Mouse (Mus musculus): ENCODE data around the gene Zfp143. TPM values are rescaled to one million over a fixed set of nuclear protein-coding genes. Genes with fewer than 3 reads are reported as not detected.
A peak's percentile ranks its signal among the peaks of the same experiment; 100 is the strongest.
"Not testable (repeated sequence)": the region's sequence is repeated elsewhere in the genome, so short reads cannot be mapped to it uniquely, and the experiment has no call there.

Gene Zfp143
- polyA plus RNA-seq, 2 experiments = 8.2 to 8.6 TPM

DNA sequence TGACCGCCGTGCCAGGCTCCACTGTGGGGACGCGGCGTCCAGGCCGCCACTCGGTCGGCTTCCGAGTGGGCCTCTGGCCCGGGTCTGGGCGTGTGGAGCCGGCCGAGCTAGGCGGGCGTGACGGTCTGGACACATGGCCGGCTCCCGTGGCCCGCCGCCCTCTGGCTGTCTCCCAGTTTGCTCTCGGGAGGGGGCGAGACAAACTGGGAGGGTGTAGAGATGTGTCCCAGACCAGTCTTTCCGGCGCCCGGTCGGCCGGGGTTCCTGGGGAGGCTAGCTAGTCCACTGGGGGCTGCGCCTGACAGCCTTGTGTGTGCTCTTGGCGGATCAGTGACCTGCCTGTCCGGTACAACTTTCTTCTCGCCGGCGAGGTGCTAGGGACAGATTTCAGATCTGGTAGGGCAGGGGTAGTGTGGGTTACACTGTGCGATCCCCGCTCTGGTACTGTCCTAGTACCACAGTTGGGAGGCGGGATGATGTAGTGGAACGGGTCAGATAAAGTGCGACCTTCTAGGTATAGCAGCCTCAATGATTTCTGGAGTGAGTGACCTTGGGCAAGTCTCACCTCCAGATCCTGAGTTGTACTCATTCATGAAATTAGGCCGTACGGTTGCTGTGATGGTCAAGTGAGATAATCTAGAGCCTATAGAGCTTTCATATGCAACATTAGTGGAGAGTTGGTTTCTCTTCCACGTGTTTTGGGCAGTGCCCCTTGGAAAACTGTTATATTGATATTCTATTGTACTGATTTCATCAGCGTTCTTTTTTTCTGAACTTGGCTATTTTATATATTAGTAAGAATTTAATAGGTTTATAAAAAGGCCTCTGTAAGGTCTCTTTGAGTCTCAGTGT, 42.2 kb upstream of the Zfp143 start:
- no peaks in the 10 kb centered on the region; the same call in 1 of the 2 replicates for H3K36me3 ChIP-seq (replicated peaks; ENCODE audit: control insufficient read depth, insufficient read depth, low read depth)
- no peak for TF ChIP-seq EP300 (IDR thresholded peaks at IDR 0.05; ENCODE audit: low read depth)
- no peak for TF ChIP-seq CTCF (IDR thresholded peaks at IDR 0.05; ENCODE audit: low read depth)

DNA sequence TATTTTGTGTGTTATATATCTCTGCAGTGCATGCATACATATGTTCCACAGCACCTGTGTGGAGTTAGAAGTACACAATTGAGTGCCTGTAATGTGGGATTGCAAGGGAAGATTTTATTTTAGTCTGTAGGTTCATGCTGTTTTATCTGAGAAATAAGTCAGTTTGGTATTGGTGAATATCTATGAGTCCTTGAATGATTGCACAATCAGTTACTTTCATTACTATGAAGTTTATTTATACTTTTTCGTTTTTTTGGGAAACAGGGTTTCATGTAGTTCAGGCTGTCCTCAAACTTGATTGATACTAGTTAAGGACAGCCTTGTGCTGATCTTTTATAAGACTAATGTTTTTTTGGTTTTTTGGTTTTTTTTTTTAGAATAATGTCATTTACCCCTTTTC, 37.5 kb upstream of the Zfp143 start:
- Histone ChIP-seq H3K4me3 (ENCODE audit: insufficient read depth in 1 of 2, low read depth in 2 of 2, low read length in 2 of 2) (no peak overlapping the region), H3K27ac (no peak overlapping the region), H3K36me3 (replicated peaks; ENCODE audit: control insufficient read depth, insufficient read depth, low read depth) (peaks cover 2% of the 10 kb centered on the region), H3K27me3 (ENCODE audit: control insufficient read depth, insufficient read depth, low read length) (no peaks in the 10 kb centered on the region), H3K4me1 (replicated peaks; ENCODE audit: control insufficient read depth in 2 of 2, insufficient read depth in 2 of 2, low read length in 1 of 2) (peaks cover 5 to 8% of the 10 kb centered on the region in 2 experiments), H3K9me3 (ENCODE audit: control insufficient read depth, low read length) (no peaks in the 10 kb centered on the region), H3K9ac (replicated peaks) (no peak overlapping the region), H3K4me2 (ENCODE audit: low read depth) (no peak overlapping the region)
- DNase-seq (ENCODE audit: low read depth in 3 of 3, low spot score in 3 of 3) = no peak
- WGBS (ENCODE audit: insufficient replicate concordance) = 67% methylated on average over 1 of the region's 1 CpGs
- ATAC-seq (ENCODE audit: insufficient read depth) = no peak
- TF ChIP-seq EP300 (IDR thresholded peaks at IDR 0.05; ENCODE audit: low read depth) (no peak), CTCF (IDR thresholded peaks at IDR 0.05; ENCODE audit: low read depth) (no peak)

More for the DNA sequence above, 42.2 kb upstream of the Zfp143 start:
- under 1% methylated on average over 42 of the region's 42 CpGs for WGBS (ENCODE audit: insufficient replicate concordance)
- DNase-seq (ENCODE audit: low read depth in 3 of 3, low spot score in 3 of 3) = peak; percentile 26 to 41 (median 28)
- H3K4me3 ChIP-seq (ENCODE audit: insufficient read depth in 1 of 2, low read depth in 2 of 2, low read length in 2 of 2) = peak overlapping the region; percentile 81 to 95
- no peaks in the 10 kb centered on the region for H3K9me3 ChIP-seq (ENCODE audit: control insufficient read depth, low read length)
- H3K27ac ChIP-seq = peak overlapping the region; percentile 46
- H3K27me3 ChIP-seq (ENCODE audit: control insufficient read depth, insufficient read depth, low read length) = no peaks in the 10 kb centered on the region
- peak; percentile 78 for ATAC-seq (ENCODE audit: insufficient read depth)
- H3K4me1 ChIP-seq (replicated peaks; ENCODE audit: control insufficient read depth in 2 of 2, insufficient read depth in 2 of 2, low read length in 1 of 2) = peaks cover 4 to 11% of the 10 kb centered on the region in 2 experiments
- peak overlapping the region; percentile 80 for H3K9ac ChIP-seq (replicated peaks)
- peak overlapping the region; percentile 95 for H3K4me2 ChIP-seq (ENCODE audit: low read depth)

DNA sequence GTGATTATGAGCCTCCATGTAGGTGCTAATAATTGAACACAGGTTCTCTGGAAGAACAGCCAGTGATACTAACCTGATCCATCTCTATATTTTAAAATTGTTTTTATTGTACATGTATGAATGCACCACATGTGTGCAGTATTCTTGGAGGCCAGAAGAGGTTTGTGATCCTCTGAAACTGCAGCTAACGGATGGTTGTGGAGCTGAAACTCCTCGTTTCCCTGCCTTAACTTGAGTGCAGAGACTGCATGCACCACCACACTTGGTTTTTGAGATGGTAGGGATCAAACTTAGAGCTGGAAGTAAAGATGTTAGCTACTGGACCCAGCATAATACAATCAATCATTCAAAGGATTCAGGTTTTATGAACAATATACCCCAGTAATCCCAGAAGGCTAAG, 34.4 kb upstream of the Zfp143 start:
- no peak for ATAC-seq (ENCODE audit: insufficient read depth)
- no peak overlapping the region for H3K9ac ChIP-seq (replicated peaks)
- no peak overlapping the region for H3K4me3 ChIP-seq (ENCODE audit: insufficient read depth in 1 of 2, low read depth in 2 of 2, low read length in 2 of 2)
- H3K4me1 ChIP-seq (replicated peaks; ENCODE audit: control insufficient read depth in 2 of 2, insufficient read depth in 2 of 2, low read length in 1 of 2) = peaks cover 2% of the 10 kb centered on the region in 2 experiments; a peak in 2 of 4 replicates
- no peak for TF ChIP-seq CTCF (IDR thresholded peaks at IDR 0.05; ENCODE audit: low read depth)
- TF ChIP-seq EP300 (IDR thresholded peaks at IDR 0.05; ENCODE audit: low read depth) = no peak
- DNase-seq (ENCODE audit: low read depth in 3 of 3, low spot score in 3 of 3) = no peak
- H3K27me3 ChIP-seq (ENCODE audit: control insufficient read depth, insufficient read depth, low read length) = no peaks in the 10 kb centered on the region
- no peak overlapping the region for H3K27ac ChIP-seq
- H3K36me3 ChIP-seq (replicated peaks; ENCODE audit: control insufficient read depth, insufficient read depth, low read depth) = peaks cover 18% of the 10 kb centered on the region
- no peak overlapping the region for H3K4me2 ChIP-seq (ENCODE audit: low read depth)
- no peaks in the 10 kb centered on the region for H3K9me3 ChIP-seq (ENCODE audit: control insufficient read depth, low read length)
- 73% methylated on average over 2 of the region's 2 CpGs for WGBS (ENCODE audit: insufficient replicate concordance)

DNA sequence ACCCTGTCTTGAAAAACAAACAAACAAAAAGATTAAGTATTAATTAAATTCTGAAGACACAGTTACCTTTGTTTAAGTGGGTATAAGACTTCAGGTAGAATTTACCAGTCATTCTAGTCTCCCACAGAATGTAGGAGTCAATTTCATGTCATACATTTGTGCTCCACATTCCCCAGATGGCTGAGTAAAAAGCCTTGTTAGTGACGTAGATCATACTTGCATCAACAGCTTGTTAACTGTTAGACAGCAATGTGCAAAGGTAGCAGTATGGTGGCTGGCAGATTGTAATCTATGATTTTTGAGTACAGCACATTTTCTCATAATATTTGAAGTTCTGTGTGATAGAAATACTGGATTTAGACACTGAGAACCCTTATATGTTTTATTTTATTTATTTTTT, 32.2 kb upstream of the Zfp143 start:
- WGBS (ENCODE audit: insufficient replicate concordance) = 85% methylated on average over 1 of the region's 1 CpGs
- Histone ChIP-seq H3K27me3 (ENCODE audit: control insufficient read depth, insufficient read depth, low read length) (no peaks in the 10 kb centered on the region), H3K27ac (no peak overlapping the region), H3K4me3 (ENCODE audit: insufficient read depth in 1 of 2, low read depth in 2 of 2, low read length in 2 of 2) (no peak overlapping the region), H3K9ac (replicated peaks) (no peak overlapping the region), H3K4me1 (replicated peaks; ENCODE audit: control insufficient read depth in 2 of 2, insufficient read depth in 2 of 2, low read length in 1 of 2) (0 out of 4 replicates have a peak, but pooled peaks cover 0 to 2% of the 10 kb centered on the region in 2 experiments), H3K36me3 (replicated peaks; ENCODE audit: control insufficient read depth, insufficient read depth, low read depth) (peaks cover 36% of the 10 kb centered on the region), H3K9me3 (ENCODE audit: control insufficient read depth, low read length) (no peaks in the 10 kb centered on the region), H3K4me2 (ENCODE audit: low read depth) (no peak overlapping the region)
- DNase-seq (ENCODE audit: low read depth in 3 of 3, low spot score in 3 of 3) = no peak
- TF ChIP-seq EP300 (IDR thresholded peaks at IDR 0.05; ENCODE audit: low read depth) (no peak), CTCF (IDR thresholded peaks at IDR 0.05; ENCODE audit: low read depth) (no peak)
- ATAC-seq (ENCODE audit: insufficient read depth) = no peak

DNA sequence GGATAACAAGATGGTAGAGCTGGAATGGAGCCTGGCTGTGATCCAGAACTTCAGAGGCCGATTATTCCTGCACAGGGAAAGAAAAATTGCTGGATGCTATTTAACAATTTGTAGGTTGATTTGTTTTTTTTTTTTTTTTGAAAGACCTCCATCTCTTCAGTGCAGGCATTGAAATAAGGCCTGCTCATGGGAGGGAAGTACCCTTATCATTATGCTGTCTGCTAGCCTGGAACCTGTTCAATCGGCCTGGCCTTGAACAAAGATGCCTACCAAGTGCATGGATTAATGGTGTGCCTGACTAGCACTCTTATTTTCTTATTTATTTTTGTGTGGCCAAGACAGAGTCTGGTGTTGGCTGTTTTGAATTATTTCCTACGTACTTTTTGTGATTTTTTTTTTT, 30.7 kb upstream of the Zfp143 start:
- TF ChIP-seq EP300 (IDR thresholded peaks at IDR 0.05; ENCODE audit: low read depth) (no peak), CTCF (IDR thresholded peaks at IDR 0.05; ENCODE audit: low read depth) (no peak)
- H3K4me3 ChIP-seq (ENCODE audit: insufficient read depth in 1 of 2, low read depth in 2 of 2, low read length in 2 of 2) = no peak overlapping the region
- 73% methylated on average over 3 of the region's 3 CpGs for WGBS (ENCODE audit: insufficient replicate concordance)
- no peak overlapping the region for H3K4me2 ChIP-seq (ENCODE audit: low read depth)
- no peak for ATAC-seq (ENCODE audit: insufficient read depth)
- peaks cover 44% of the 10 kb centered on the region for H3K36me3 ChIP-seq (replicated peaks; ENCODE audit: control insufficient read depth, insufficient read depth, low read depth)
- H3K27ac ChIP-seq = no peak overlapping the region
- H3K4me1 ChIP-seq (replicated peaks; ENCODE audit: control insufficient read depth in 2 of 2, insufficient read depth in 2 of 2, low read length in 1 of 2) = no peaks in the 10 kb centered on the region
- H3K9me3 ChIP-seq (ENCODE audit: control insufficient read depth, low read length) = no peaks in the 10 kb centered on the region
- H3K27me3 ChIP-seq (ENCODE audit: control insufficient read depth, insufficient read depth, low read length) = no peaks in the 10 kb centered on the region
- H3K9ac ChIP-seq (replicated peaks) = no peak overlapping the region
- DNase-seq (ENCODE audit: low read depth in 3 of 3, low spot score in 3 of 3) = no peak

DNA sequence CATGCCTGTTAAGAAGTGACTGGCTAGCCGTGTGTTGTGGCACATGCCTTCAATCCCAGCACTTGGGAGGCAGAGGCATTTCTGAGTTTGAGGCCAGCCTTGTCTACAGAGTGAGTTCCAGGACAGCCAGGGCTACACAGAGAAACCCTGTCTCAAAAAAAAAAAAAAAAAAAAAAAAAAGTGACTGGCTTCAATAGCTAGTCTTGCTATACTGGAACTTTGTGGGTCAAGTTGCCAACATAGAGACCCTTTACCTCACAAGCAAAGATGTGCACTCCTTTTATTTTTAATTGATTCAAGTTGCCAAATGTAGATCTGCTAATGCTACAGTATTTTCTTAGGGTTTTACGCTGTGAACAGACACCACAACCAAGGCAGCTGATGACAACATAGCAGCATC, 3.3 kb upstream of the Zfp143 start:
- H3K9ac ChIP-seq (replicated peaks); H3K27ac ChIP-seq; H3K27me3 ChIP-seq (ENCODE audit: control insufficient read depth, insufficient read depth, low read length); ATAC-seq (ENCODE audit: insufficient read depth); H3K4me3 ChIP-seq (ENCODE audit: insufficient read depth in 1 of 2, low read depth in 2 of 2, low read length in 2 of 2); H3K9me3 ChIP-seq (ENCODE audit: control insufficient read depth, low read length); H3K4me1 ChIP-seq (replicated peaks; ENCODE audit: control insufficient read depth in 2 of 2, insufficient read depth in 2 of 2, low read length in 1 of 2); DNase-seq (ENCODE audit: low read depth in 3 of 3, low spot score in 3 of 3); H3K4me2 ChIP-seq (ENCODE audit: low read depth): not testable (repeated sequence)
- peaks cover 30% of the 10 kb centered on the region for H3K36me3 ChIP-seq (replicated peaks; ENCODE audit: control insufficient read depth, insufficient read depth, low read depth)
- 92% methylated on average over 2 of the region's 2 CpGs for WGBS (ENCODE audit: insufficient replicate concordance)
